Mouse (Mus musculus) embryonic facial prominence, embryonic 14.5 days (tissue): ENCODE results near the gene Brinp3. TPM values are rescaled to one million over a fixed set of nuclear protein-coding genes. Genes with fewer than 3 reads are reported as not detected.

ENCODE experiments used
- ATAC-seq: fragments of 200-750 bp; cut with Nextera tagmentation; 2 replicates; pipeline ENCODE4 v1.8.0; 2017; ENCODE audit warnings: low read depth, moderate number of reproducible peaks, moderate TSS enrichment
- DNase-seq: peaks from one replicate; pipeline ENCODE4 v3.0.0-alpha.2; 2015; ENCODE audit warnings: low spot score
- H3K27ac ChIP-seq: fragments of 300-500 bp; sonication (generic); replicated peaks from 2 replicates; pipeline ENCODE4 v1.5.1; 2014; ENCODE audit warnings: low read depth, mild to moderate bottlenecking, low read length, moderate library complexity
- H3K27me3 ChIP-seq: fragments of 300-500 bp; sonication (generic); replicated peaks from 2 replicates; pipeline ENCODE4 v1.6.1; 2014; ENCODE audit warnings: low read length; ENCODE audit not compliant: control insufficient read depth, insufficient read depth
- H3K36me3 ChIP-seq: fragments of 300-500 bp; sonication (generic); 2 replicates; pipeline ENCODE4 v1.6.1; 2014; ENCODE audit warnings: low read length, mixed read lengths; ENCODE audit not compliant: control insufficient read depth, insufficient read depth
- H3K4me1 ChIP-seq: fragments of 300-500 bp; sonication (generic); 2 replicates; pipeline ENCODE4 v1.6.1; 2014; ENCODE audit warnings: antibody characterized with exemption, low read length; ENCODE audit not compliant: control insufficient read depth, insufficient read depth
- H3K4me2 ChIP-seq: fragments of 300-500 bp; sonication (generic); 2 replicates; pipeline ENCODE4 v1.6.1; 2014; ENCODE audit warnings: low read depth, mild to moderate bottlenecking, low read length, moderate library complexity, mixed read lengths
- H3K4me3 ChIP-seq: fragments of 300-500 bp; sonication (generic); 2 replicates; pipeline ENCODE4 v1.5.1; 2014; ENCODE audit warnings: low read depth, mild to moderate bottlenecking, low read length
- H3K9ac ChIP-seq: fragments of 300-500 bp; sonication (generic); 2 replicates; pipeline ENCODE4 v1.6.1; 2014; ENCODE audit warnings: low read depth, mild to moderate bottlenecking, low read length, moderate library complexity, mixed read lengths
- H3K9me3 ChIP-seq: fragments of 300-500 bp; sonication (generic); 2 replicates; pipeline ENCODE4 v1.6.1; 2016; ENCODE audit warnings: low read length; ENCODE audit not compliant: control insufficient read depth
- WGBS: fragments of 180-500 bp; shearing (Covaris S2); extraction: QIAGEN DNeasy Blood & Tissue Kit; methylation state at CpG from one replicate; pipeline ENCODE4 v1.1.7; 2014; 5-methylcytosine and 5-hydroxymethylcytosine counted together
- polyA plus RNA-seq: library from polyadenylated mRNA; unstranded; fragments of >200 nt; fragmentation: Nextera tagmentation; extraction: Ambion mirVana; gene quantifications from 2 replicates; pipeline ENCODE4 v1.2.1, GENCODE M21; 2014

Gene Brinp3
- polyA plus RNA-seq, 1 experiment from 2014 or later, result 2.7 TPM

DNA sequence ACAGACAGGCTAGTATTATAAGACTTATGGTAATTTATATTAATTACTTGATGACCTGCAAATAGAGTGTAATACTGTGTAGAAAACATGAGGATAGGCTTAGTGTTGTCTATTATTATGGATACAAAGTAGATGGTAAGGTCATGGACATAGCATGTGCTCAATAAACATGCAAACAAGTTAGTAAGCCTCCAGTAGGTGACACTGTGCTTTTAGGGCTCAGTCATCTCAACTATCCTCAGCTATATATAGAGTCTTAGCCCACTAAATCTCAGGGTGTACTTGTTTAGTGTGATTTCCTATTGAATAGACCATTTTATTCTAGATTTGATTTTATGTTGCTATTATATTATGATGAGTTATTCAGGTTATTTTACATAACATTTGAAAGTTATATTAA, 34.0 kb downstream of the Brinp3 start:
- ATAC-seq (no peak), DNase-seq (no peak)
- H3K4me1 ChIP-seq, result no peaks in the 10 kb centered on the region
- no peaks in the 10 kb centered on the region for H3K36me3 ChIP-seq
- no peak overlapping the region for H3K4me2 ChIP-seq
- H3K4me3 ChIP-seq, result no peak overlapping the region
- H3K27ac ChIP-seq, result no peak overlapping the region
- H3K9me3 ChIP-seq, result no peaks in the 10 kb centered on the region
- H3K27me3 ChIP-seq, result no peaks in the 10 kb centered on the region
- H3K9ac ChIP-seq, result no peak overlapping the region

DNA sequence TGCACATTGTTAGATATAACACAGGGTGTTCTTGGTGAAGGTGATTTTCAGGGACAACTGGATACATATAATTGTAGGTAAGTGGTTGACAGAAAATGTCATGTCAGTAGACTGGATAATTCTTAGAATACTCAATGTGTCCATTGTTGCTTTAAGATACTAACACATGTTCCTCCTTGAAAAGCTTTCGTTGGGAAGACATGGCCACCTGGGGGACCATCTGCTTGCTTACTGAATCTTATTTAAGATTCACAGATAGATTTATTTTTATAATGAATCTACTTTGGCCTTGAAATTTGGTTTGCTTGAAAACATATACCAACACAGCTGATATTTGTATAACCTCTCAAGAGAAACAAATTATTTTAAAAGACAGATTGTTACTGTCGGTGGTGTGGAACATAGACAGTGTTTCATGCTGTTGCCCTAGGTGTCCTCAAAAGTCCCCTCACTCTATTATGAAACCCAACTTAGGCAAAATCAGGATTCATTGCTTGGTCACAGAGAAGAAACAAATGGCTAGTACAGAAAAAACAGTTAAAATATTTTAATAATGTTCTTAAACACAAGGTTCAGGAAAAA, 52.4 kb downstream of the Brinp3 start:
- Histone ChIP-seq H3K4me1 (no peaks in the 10 kb centered on the region), H3K9ac (no peak overlapping the region), H3K9me3 (no peaks in the 10 kb centered on the region), H3K36me3 (no peaks in the 10 kb centered on the region), H3K4me3 (no peak overlapping the region), H3K27me3 (no peaks in the 10 kb centered on the region), H3K27ac (no peak overlapping the region), H3K4me2 (no peak overlapping the region)
- DNase-seq, result no peak
- WGBS, result 72% methylated on average over 2 of the region's 2 CpGs
- no peak for ATAC-seq

GRCm38 (mm10) chr1:146556982-146557381, 62.4 kb downstream of the Brinp3 start:
- ATAC-seq (no peak), DNase-seq (no peak)
- Histone ChIP-seq H3K9ac (no peak overlapping the region), H3K4me3 (no peak overlapping the region), H3K36me3 (no peaks in the 10 kb centered on the region), H3K27ac (no peak overlapping the region), H3K4me2 (no peak overlapping the region), H3K27me3 (no peaks in the 10 kb centered on the region), H3K4me1 (no peaks in the 10 kb centered on the region), H3K9me3 (no peaks in the 10 kb centered on the region)

DNA sequence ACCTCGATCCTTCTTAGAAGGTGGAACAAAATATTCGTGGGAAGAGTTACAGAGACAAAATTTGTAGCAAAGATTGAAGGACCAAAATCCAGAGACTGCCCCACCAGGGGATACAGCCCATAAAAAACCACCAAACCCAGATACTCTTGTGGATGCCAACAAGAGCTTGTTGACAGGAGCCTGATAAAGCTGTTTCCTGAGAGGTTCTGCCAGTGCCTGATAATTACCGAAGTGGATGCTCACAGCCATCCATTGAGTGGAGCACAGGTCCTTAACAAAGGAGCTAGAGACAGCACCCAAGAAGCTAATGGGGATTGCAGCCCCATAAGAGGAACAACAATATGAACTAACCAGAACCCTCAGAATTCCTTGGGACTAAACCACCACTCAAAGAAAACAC, 67.6 kb downstream of the Brinp3 start:
- ATAC-seq (no peak), DNase-seq (no peak)
- H3K27me3 ChIP-seq, result no peaks in the 10 kb centered on the region
- no peaks in the 10 kb centered on the region for H3K9me3 ChIP-seq
- H3K4me1 ChIP-seq, result no peaks in the 10 kb centered on the region
- no peak overlapping the region for H3K4me3 ChIP-seq
- no peak overlapping the region for H3K9ac ChIP-seq
- no peaks in the 10 kb centered on the region for H3K36me3 ChIP-seq
- H3K4me2 ChIP-seq, result no peak overlapping the region
- no peak overlapping the region for H3K27ac ChIP-seq
- 84% methylated on average over 3 of the region's 3 CpGs for WGBS

DNA sequence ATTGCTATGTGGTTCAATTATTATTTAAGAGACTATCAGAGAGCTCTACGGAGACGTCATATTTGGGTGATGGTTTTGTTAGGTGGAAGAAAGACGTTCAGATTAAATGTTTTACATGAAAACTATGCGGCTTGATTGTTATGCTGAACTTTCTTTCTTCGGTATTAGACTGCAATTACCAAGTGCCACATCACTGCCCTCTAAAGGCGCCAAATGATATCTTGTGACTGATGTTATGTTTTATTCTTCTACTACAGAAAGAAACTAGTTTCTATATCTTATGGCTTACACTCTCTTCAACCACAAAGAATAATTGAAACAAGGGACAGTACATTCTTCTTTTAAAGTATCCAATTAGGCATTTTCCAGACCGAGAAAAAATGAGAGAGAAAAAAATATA, 89.6 kb downstream of the Brinp3 start:
- Histone ChIP-seq H3K27ac (no peak overlapping the region), H3K27me3 (no peaks in the 10 kb centered on the region), H3K36me3 (no peaks in the 10 kb centered on the region), H3K4me3 (no peak overlapping the region), H3K9me3 (no peaks in the 10 kb centered on the region), H3K9ac (no peak overlapping the region), H3K4me1 (no peaks in the 10 kb centered on the region), H3K4me2 (no peak overlapping the region)
- 64% methylated on average over 7 of the region's 7 CpGs for WGBS
- ATAC-seq (no peak), DNase-seq (no peak)

DNA sequence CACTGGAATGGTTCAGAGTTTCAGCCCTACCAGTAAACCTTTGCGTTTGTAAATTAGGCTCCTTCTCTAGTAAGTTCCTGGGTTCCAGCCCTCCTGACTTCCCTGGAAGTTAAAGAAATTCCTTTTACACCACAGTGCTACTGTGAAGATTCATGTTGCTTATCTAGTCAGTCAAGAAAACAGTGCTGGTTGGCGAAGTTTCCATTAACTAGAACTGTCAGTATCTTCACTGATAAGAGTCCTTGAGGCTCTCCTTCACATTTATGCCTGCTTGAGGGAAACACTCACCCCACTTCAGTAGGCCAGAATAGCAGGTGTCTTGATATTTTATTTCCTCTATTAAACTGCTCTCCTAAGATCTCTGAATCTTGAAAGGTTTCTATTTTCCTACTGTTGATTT, 138.3 kb downstream of the Brinp3 start:
- Histone ChIP-seq H3K4me2 (no peak overlapping the region), H3K36me3 (no peaks in the 10 kb centered on the region), H3K27me3 (no peaks in the 10 kb centered on the region), H3K4me3 (no peak overlapping the region), H3K9ac (no peak overlapping the region), H3K27ac (no peak overlapping the region), H3K9me3 (no peaks in the 10 kb centered on the region), H3K4me1 (no peaks in the 10 kb centered on the region)
- WGBS, result 66% methylated on average over 2 of the region's 2 CpGs
- DNase-seq (no peak), ATAC-seq (no peak)

- DNase-seq, result peak; percentile 0
Observed at GRCm38 (mm10) chr1:146657214-146657613, 162.7 kb downstream of the Brinp3 start.

GRCm38 (mm10) chr1:146700724-146701123, 206.2 kb downstream of the Brinp3 start:
- Histone ChIP-seq H3K4me2 (no peak overlapping the region), H3K27ac (no peak overlapping the region), H3K4me1 (no peaks in the 10 kb centered on the region), H3K4me3 (no peak overlapping the region), H3K36me3 (no peaks in the 10 kb centered on the region), H3K27me3 (no peaks in the 10 kb centered on the region), H3K9me3 (no peaks in the 10 kb centered on the region), H3K9ac (no peak overlapping the region)
- WGBS, result 63% methylated on average over 4 of the region's 4 CpGs
- ATAC-seq (no peak), DNase-seq (no peak)

More at GRCm38 (mm10) chr1:146657214-146657613, 162.7 kb downstream of the Brinp3 start:
- Histone ChIP-seq H3K4me2 (no peak overlapping the region), H3K36me3 (no peaks in the 10 kb centered on the region), H3K27ac (no peak overlapping the region), H3K4me1 (no peaks in the 10 kb centered on the region), H3K27me3 (no peaks in the 10 kb centered on the region), H3K9ac (no peak overlapping the region), H3K4me3 (no peak overlapping the region), H3K9me3 (no peaks in the 10 kb centered on the region)
- no peak for ATAC-seq
- 55% methylated on average over 4 of the region's 4 CpGs for WGBS

DNA sequence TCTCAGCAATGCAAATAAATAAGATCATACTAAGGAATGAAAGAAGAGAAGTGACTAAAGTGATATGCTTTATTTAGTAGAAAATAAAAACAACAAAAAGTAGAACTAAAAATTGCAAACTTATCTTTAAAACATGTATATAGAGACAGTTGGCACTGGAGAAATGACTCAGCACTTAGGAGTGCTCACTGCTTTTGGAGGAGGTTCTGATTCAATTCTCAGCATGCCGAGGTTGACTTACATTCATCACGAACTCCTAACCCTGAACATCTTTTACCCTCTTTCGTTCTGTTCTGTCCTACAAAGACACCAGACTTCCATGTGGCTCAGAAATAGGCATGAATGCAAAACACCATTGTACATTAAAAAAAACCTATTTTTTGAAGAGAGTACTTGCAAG, 225.0 kb downstream of the Brinp3 start:
- DNase-seq (no peak), ATAC-seq (no peak)
- Histone ChIP-seq H3K27ac (no peak overlapping the region), H3K4me2 (no peak overlapping the region), H3K9ac (no peak overlapping the region), H3K27me3 (no peaks in the 10 kb centered on the region), H3K4me3 (no peak overlapping the region), H3K36me3 (no peaks in the 10 kb centered on the region), H3K9me3 (no peaks in the 10 kb centered on the region), H3K4me1 (no peaks in the 10 kb centered on the region)
- 77% methylated on average over 3 of the region's 3 CpGs for WGBS
